ENCODE assay signal across 10 mouse cellular contexts in the genomic region with DNA sequence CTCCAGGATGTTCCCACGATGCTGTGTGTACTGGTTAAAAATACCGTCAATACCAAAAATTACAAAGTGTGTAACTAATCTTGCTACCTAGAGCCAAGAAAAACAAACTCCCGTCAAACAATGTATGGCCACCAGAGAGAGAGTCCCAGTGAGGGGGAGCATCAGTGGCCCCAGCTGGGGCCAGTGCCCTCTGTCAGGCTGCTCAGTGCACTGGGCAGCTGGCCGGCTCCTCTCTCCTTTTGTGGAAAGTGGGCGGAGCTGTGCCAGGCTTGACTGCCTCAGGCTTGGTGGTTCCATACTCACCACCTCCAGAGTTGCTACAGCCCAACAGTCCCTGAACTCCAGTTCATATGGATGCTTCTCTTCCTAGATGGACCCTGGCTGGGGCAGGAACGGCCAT. TPM values are rescaled to one million over a fixed set of nuclear protein-coding genes. Genes with fewer than 3 reads are reported as not detected.
A peak's percentile ranks its signal among the peaks of the same experiment; 100 is the strongest.
DNase-seq lines count a peak whose midpoint lies in the region.
"Had no signal": no experiment of that assay in that cellular context is flagged by ENCODE, and none has a peak within 500 bp of the region (broad histone marks: within the 10 kb centered on the region; RNA-seq: fewer than 3 reads in every experiment).

No protein-coding gene starts in this region.

- no peak overlapping the region for H3K27ac ChIP-seq in heart, embryonic 10.5 days
- H3K27ac ChIP-seq: left cerebral cortex, adult 2 months had no signal

- H3K36me3 ChIP-seq in heart, embryonic 10.5 days: no peaks in the 10 kb centered on the region

- H3K9me3 ChIP-seq in heart, embryonic 10.5 days: no peaks in the 10 kb centered on the region

- no peak overlapping the region for H3K4me3 ChIP-seq in heart, embryonic 10.5 days
- H3K4me3 ChIP-seq: erythroblast, embryonic 14.5 days; left cerebral cortex, adult 2 months had no signal

- H3K4me1 ChIP-seq in heart, embryonic 10.5 days: peaks cover 25% of the 10 kb centered on the region

- H3K27me3 ChIP-seq in heart, embryonic 10.5 days (ENCODE audit: insufficient read depth, poor library complexity, severe bottlenecking): 0 out of 2 replicates have a peak, but pooled peaks cover 6% of the 10 kb centered on the region

- WGBS in heart, embryonic 10.5 days: 53% methylated on average over 6 of the region's 6 CpGs

- peak; percentile 25 for DNase-seq in heart, postnatal 4 days
- DNase-seq in heart, embryonic 10.5 days (ENCODE audit: low spot score): no peak
- peak; percentile 62 for DNase-seq in Muller cell, postnatal 12 days (ENCODE audit: inconsistent ontology term)
- DNase-seq in embryo, embryonic 10.5 days (ENCODE audit: low spot score): peak; percentile 26
- DNase-seq in kidney, postnatal 10 days: peak; percentile 57
- no peak for DNase-seq in urinary bladder, postnatal 14 days (ENCODE audit: low spot score)
- no peak for DNase-seq in thymus, postnatal 4 days

RNA-seq across cellular contexts. Expression of gene Sept5, which starts 53.8 kb away (rescaled TPM):
- total RNA-seq in heart, postnatal 4 days (2021): 10 to 100 TPM; 10.4 to 15.2 TPM
- polyA plus RNA-seq in heart, embryonic 10.5 days (2016; fragmentation: Nextera tagmentation; extraction: Ambion mirVana): 4.3 and 11.7 TPM in 2 replicates
- polyA plus RNA-seq: erythroblast, embryonic 14.5 days had no signal

RNA-seq across cellular contexts. Expression of gene Gm49601, which starts 57.3 kb away (rescaled TPM):
- 1 to 10 TPM; 4.0 to 5.1 TPM for total RNA-seq in heart, postnatal 4 days (2021)
- polyA plus RNA-seq in heart, embryonic 10.5 days (2016; fragmentation: Nextera tagmentation; extraction: Ambion mirVana): 0.26 and 1.1 TPM in 2 replicates
- total RNA-seq: liver, adult 2 months had no signal
- polyA plus RNA-seq: liver, adult 2 months had no signal

Comparison
In these comparisons a context has a peak if more than half of its experiments do, and no peak if none do; other contexts are left out.
1. DNase-seq: peak in heart, postnatal 4 days (single experiment), Muller cell, postnatal 12 days (single experiment), embryo, embryonic 10.5 days (single experiment) and kidney, postnatal 10 days (single experiment); none in heart, embryonic 10.5 days (single experiment), urinary bladder, postnatal 14 days (single experiment) and thymus, postnatal 4 days (single experiment).